17 mouse cellular contexts compared by ENCODE assay signal in the genomic region with DNA sequence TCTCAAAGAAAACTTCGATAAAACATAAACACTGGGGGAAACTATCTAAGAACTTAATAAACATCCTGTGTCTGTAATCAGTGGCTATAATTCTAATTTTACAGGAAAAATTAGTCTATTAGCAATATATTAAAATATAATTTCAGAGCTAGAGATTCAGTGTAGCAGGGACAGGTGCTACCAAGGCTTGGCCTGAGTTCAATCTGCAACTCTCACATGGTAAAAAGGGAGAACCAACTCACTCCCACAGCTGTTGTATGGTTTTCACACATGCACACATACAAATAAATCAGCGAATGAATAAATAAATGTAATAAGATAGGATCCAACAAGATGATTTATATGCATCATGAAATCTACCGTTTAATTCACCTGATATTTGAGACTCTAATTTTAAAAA.
"Had no signal": no experiment of that assay in that cellular context is flagged by ENCODE, and none has a peak within 500 bp of the region (broad histone marks: within the 10 kb centered on the region; RNA-seq: fewer than 3 reads in every experiment).

No protein-coding gene starts in this region.

- H3K9me3 ChIP-seq: neural tube, embryonic 12.5 days; neural tube, embryonic 13.5 days; neural tube, embryonic 15.5 days; stomach, embryonic 15.5 days had no signal

- H3K4me1 ChIP-seq: neural tube, embryonic 12.5 days; neural tube, embryonic 13.5 days; neural tube, embryonic 15.5 days; stomach, embryonic 15.5 days had no signal

- H3K27ac ChIP-seq: neural tube, embryonic 12.5 days; neural tube, embryonic 13.5 days; neural tube, embryonic 15.5 days; stomach, embryonic 15.5 days; stomach, postnatal 0 days had no signal

- H3K4me2 ChIP-seq: neural tube, embryonic 12.5 days; neural tube, embryonic 13.5 days; neural tube, embryonic 15.5 days; stomach, embryonic 15.5 days had no signal

- H3K36me3 ChIP-seq: neural tube, embryonic 12.5 days; neural tube, embryonic 13.5 days; neural tube, embryonic 15.5 days; stomach, embryonic 15.5 days had no signal

- DNase-seq: retina, postnatal 1 day; right cerebral cortex, adult 18-20 months; right cerebral cortex, postnatal 14 days; right cerebral cortex, postnatal 25 days; right cerebral cortex, postnatal 4 days; spleen, adult 18-20 months; thymus, adult 18-20 months; thymus, adult 2 months; thymus, postnatal 14 days; thymus, postnatal 25 days; thymus, postnatal 36 days; thymus, postnatal 4 days had no signal

- H3K9ac ChIP-seq: neural tube, embryonic 12.5 days; neural tube, embryonic 13.5 days; neural tube, embryonic 15.5 days; stomach, embryonic 15.5 days had no signal

- H3K4me3 ChIP-seq: neural tube, embryonic 12.5 days; neural tube, embryonic 13.5 days; neural tube, embryonic 15.5 days; stomach, embryonic 15.5 days had no signal

- H3K27me3 ChIP-seq: neural tube, embryonic 12.5 days; neural tube, embryonic 13.5 days; neural tube, embryonic 15.5 days; stomach, embryonic 15.5 days had no signal
